Mouse (Mus musculus): ENCODE results near the gene Gzmc. TPM values are rescaled to one million over a fixed set of nuclear protein-coding genes. Genes with fewer than 3 reads are reported as not detected.

Gzmc gene
- polyA plus RNA-seq, 1 experiment, result not detected

- TF ChIP-seq TCF12 (IDR thresholded peaks at IDR 0.05; ENCODE audit: insufficient read depth, poor library complexity, severe bottlenecking) (no peak), MAX (IDR thresholded peaks at IDR 0.05; ENCODE audit: low read depth) (no peak), MYOG (IDR thresholded peaks at IDR 0.05; ENCODE audit: control insufficient read depth in 1 of 3, insufficient read depth in 1 of 3, insufficient read length in 2 of 3, low read depth in 2 of 3) (peak in 1 of 3 experiments; percentile 54), CEBPB (IDR thresholded peaks at IDR 0.05; ENCODE audit: insufficient read depth, poor library complexity, severe bottlenecking) (no peak), USF1 (IDR thresholded peaks at IDR 0.05; ENCODE audit: low read depth) (no peak), MYOD1 (IDR thresholded peaks at IDR 0.05; ENCODE audit: control insufficient read depth in 1 of 3, insufficient read length in 2 of 3, low read depth in 2 of 3) (peak in 1 of 3 experiments; percentile 36), POLR2A (IDR thresholded peaks at IDR 0.05; ENCODE audit: insufficient read length, low read depth) (no peak), REST (IDR thresholded peaks at IDR 0.05; ENCODE audit: insufficient read depth, insufficient read length) (peak; percentile 53), SRF (IDR thresholded peaks at IDR 0.05; ENCODE audit: control insufficient read depth, insufficient read length, low read depth) (no peak), TCF3 (IDR thresholded peaks at IDR 0.05; ENCODE audit: insufficient read length, low read depth) (no peak), E2F4 (IDR thresholded peaks at IDR 0.05; ENCODE audit: insufficient read depth) (no peak), POLR2AphosphoS2 (IDR thresholded peaks at IDR 0.05; ENCODE audit: insufficient read length, low read depth) (no peak)
- no peak overlapping the region for H3K4me3 ChIP-seq
Measured at GRCm38 (mm10) chr14:56186946-56187345, 47.5 kb downstream of the Gzmc start.

DNA sequence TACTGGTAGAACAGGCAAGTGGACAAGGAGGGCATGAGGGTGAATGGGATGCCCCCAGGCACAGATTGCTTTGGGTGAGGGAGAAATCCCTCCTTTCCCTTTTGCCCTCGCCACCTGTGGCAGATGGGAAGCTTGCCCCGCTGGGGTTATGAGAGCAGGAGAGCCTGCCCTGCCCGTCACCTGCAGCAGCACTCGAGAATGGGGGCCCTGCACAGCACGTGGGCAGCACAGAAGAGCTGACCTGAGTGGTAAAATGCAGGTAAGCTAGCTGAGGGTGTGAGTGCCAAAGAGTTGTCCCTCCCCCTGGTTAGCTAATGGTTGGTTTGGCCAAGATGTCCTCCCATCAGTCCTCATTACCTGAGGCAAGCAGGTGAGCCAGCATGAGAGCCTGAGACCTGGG, 47.9 kb downstream of the Gzmc start:
- Histone ChIP-seq H3ac (ENCODE audit: control insufficient read depth, insufficient read length) (no peak overlapping the region), H3K4me2 (ENCODE audit: low read depth) (no peak overlapping the region), H3K4me3 (no peak overlapping the region), H3K79me2 (ENCODE audit: control insufficient read depth, insufficient read depth) (no peaks in the 10 kb centered on the region), H3K36me3 (ENCODE audit: control insufficient read depth, insufficient read depth) (no peaks in the 10 kb centered on the region), H3K27me3 (ENCODE audit: control insufficient read depth, insufficient read depth, insufficient read length) (no peaks in the 10 kb centered on the region)
- no peak for TF ChIP-seq MYOG (IDR thresholded peaks at IDR 0.05; ENCODE audit: control insufficient read depth in 1 of 3, insufficient read depth in 1 of 3, insufficient read length in 2 of 3, low read depth in 2 of 3)
- no peak for TF ChIP-seq MYOD1 (IDR thresholded peaks at IDR 0.05; ENCODE audit: control insufficient read depth in 1 of 3, insufficient read length in 2 of 3, low read depth in 2 of 3)
- no peak for TF ChIP-seq E2F4 (IDR thresholded peaks at IDR 0.05; ENCODE audit: insufficient read depth)
- TF ChIP-seq USF1 (IDR thresholded peaks at IDR 0.05; ENCODE audit: low read depth), result no peak
- TF ChIP-seq TCF12 (IDR thresholded peaks at IDR 0.05; ENCODE audit: insufficient read depth, poor library complexity, severe bottlenecking), result no peak
- no peak for TF ChIP-seq REST (IDR thresholded peaks at IDR 0.05; ENCODE audit: insufficient read depth, insufficient read length)
- no peak for TF ChIP-seq POLR2AphosphoS2 (IDR thresholded peaks at IDR 0.05; ENCODE audit: insufficient read length, low read depth)
- no peak for TF ChIP-seq SRF (IDR thresholded peaks at IDR 0.05; ENCODE audit: control insufficient read depth, insufficient read length, low read depth)
- no peak for TF ChIP-seq CEBPB (IDR thresholded peaks at IDR 0.05; ENCODE audit: insufficient read depth, poor library complexity, severe bottlenecking)
- TF ChIP-seq TCF3 (IDR thresholded peaks at IDR 0.05; ENCODE audit: insufficient read length, low read depth), result no peak

More at GRCm38 (mm10) chr14:56186946-56187345, 47.5 kb downstream of the Gzmc start:
- Histone ChIP-seq H3K36me3 (ENCODE audit: control insufficient read depth, insufficient read depth) (no peaks in the 10 kb centered on the region), H3K4me2 (ENCODE audit: low read depth) (no peak overlapping the region), H3ac (ENCODE audit: control insufficient read depth, insufficient read length) (no peak overlapping the region), H3K79me2 (ENCODE audit: control insufficient read depth, insufficient read depth) (no peaks in the 10 kb centered on the region), H3K27me3 (ENCODE audit: control insufficient read depth, insufficient read depth, insufficient read length) (no peaks in the 10 kb centered on the region)

Other genes starting within 250 kb of the Gzmc start
- gene Mcpt1, start 216.7 kb downstream of the Gzmc start, polyA plus RNA-seq (2012; fragmentation: generic; extraction: Trizol), result 0.44 TPM
- not detected for gene Mcpt9, start 204.2 kb downstream of the Gzmc start, polyA plus RNA-seq (2012; fragmentation: generic; extraction: Trizol)
- not detected for gene Mcpt2, start 192.6 kb downstream of the Gzmc start, polyA plus RNA-seq (2012; fragmentation: generic; extraction: Trizol)
- gene Mcpt4, start 172.3 kb downstream of the Gzmc start, polyA plus RNA-seq (2012; fragmentation: generic; extraction: Trizol), result 0.14 TPM
- gene Mcpt8, start 149.4 kb downstream of the Gzmc start, polyA plus RNA-seq (2012; fragmentation: generic; extraction: Trizol), result 10.7 TPM
- 0.54 TPM for gene Ctsg, start 132.1 kb downstream of the Gzmc start, polyA plus RNA-seq (2012; fragmentation: generic; extraction: Trizol)
- gene Gzme, start 114.0 kb downstream of the Gzmc start, polyA plus RNA-seq (2012; fragmentation: generic; extraction: Trizol), result 0.55 TPM
- gene Gzmd, start 102.0 kb downstream of the Gzmc start, polyA plus RNA-seq (2012; fragmentation: generic; extraction: Trizol), result 0.05 TPM
- gene Gzmg, start 75.1 kb downstream of the Gzmc start, polyA plus RNA-seq (2012; fragmentation: generic; extraction: Trizol), result not detected
- 0.07 TPM for gene Gzmn, start 60.1 kb downstream of the Gzmc start, polyA plus RNA-seq (2012; fragmentation: generic; extraction: Trizol)
- gene Gzmf, start 23.2 kb downstream of the Gzmc start, polyA plus RNA-seq (2012; fragmentation: generic; extraction: Trizol), result not detected
- not detected for gene Gzmb, start 27.6 kb upstream of the Gzmc start, polyA plus RNA-seq (2012; fragmentation: generic; extraction: Trizol)
- gene Atp12a, start 130.4 kb upstream of the Gzmc start, polyA plus RNA-seq (2012; fragmentation: generic; extraction: Trizol), result not detected
- gene Rnf17, start 167.9 kb upstream of the Gzmc start, polyA plus RNA-seq (2012; fragmentation: generic; extraction: Trizol), result not detected

Measured in myocyte (in vitro differentiated cells).